Mouse (Mus musculus): ENCODE results near the gene Mertk.

- TF ChIP-seq POLR2A (IDR thresholded peaks at IDR 0.05; ENCODE audit: low read depth, low read length) (peak; percentile 82), CTCF (IDR thresholded peaks at IDR 0.05; ENCODE audit: extremely low read depth, insufficient read length, insufficient replicate concordance, low read depth, low read length) (no peak)
Measured at GRCm38 (mm10) chr2:128686921-128687557, 11.7 kb upstream of the Mertk start, which contains the start of gene Anapc1.

All from small intestine, adult 2 months (tissue).